Mouse (Mus musculus) liver, embryonic 15.5 days (tissue): Measurements from ENCODE around the gene Lrp6. TPM values are rescaled to one million over a fixed set of nuclear protein-coding genes. Genes with fewer than 3 reads are reported as not detected.

ENCODE experiments used
- ATAC-seq: fragments of 200-750 bp; cut with Nextera tagmentation; 2 replicates; pipeline ENCODE4 v1.8.0; 2017; ENCODE audit warnings: moderate number of reproducible peaks, mild to moderate bottlenecking, moderate library complexity; ENCODE audit not compliant: insufficient read depth
- H3K27ac ChIP-seq: fragments of 300-500 bp; sonication (generic); replicated peaks from 2 replicates; pipeline ENCODE4 v1.5.1; 2015; ENCODE audit warnings: mild to moderate bottlenecking, inconsistent platforms
- H3K27me3 ChIP-seq: fragments of 300-500 bp; sonication (generic); 2 replicates; pipeline ENCODE4 v1.6.1; 2015; ENCODE audit warnings: mild to moderate bottlenecking, inconsistent platforms
- H3K36me3 ChIP-seq: fragments of 300-500 bp; sonication (generic); replicated peaks from 2 replicates; pipeline ENCODE4 v1.6.1; 2015; ENCODE audit warnings: moderate library complexity, mild to moderate bottlenecking, inconsistent platforms
- H3K4me1 ChIP-seq: fragments of 300-500 bp; sonication (generic); replicated peaks from 2 replicates; pipeline ENCODE4 v1.6.1; 2015; ENCODE audit warnings: inconsistent platforms
- H3K4me2 ChIP-seq: fragments of 300-500 bp; sonication (generic); 2 replicates; pipeline ENCODE4 v1.6.1; 2015; ENCODE audit warnings: moderate library complexity, mild to moderate bottlenecking, inconsistent platforms
- H3K4me3 ChIP-seq: fragments of 300-500 bp; sonication (generic); replicated peaks from 2 replicates; pipeline ENCODE4 v1.5.1; 2015; ENCODE audit warnings: mild to moderate bottlenecking, inconsistent platforms
- H3K9ac ChIP-seq: fragments of 300-500 bp; sonication (generic); 2 replicates; pipeline ENCODE4 v1.6.1; 2015; ENCODE audit warnings: moderate library complexity, mild to moderate bottlenecking, inconsistent platforms
- H3K9me3 ChIP-seq: fragments of 300-500 bp; sonication (generic); replicated peaks from 2 replicates; pipeline ENCODE4 v1.6.1; 2016; ENCODE audit warnings: inconsistent platforms
- WGBS: fragments of 180-500 bp; shearing (Covaris S2); methylation state at CpG from one replicate; pipeline ENCODE4 v1.1.7; 2015; ENCODE audit warnings: mixed read lengths; ENCODE audit not compliant: insufficient replicate concordance; 5-methylcytosine and 5-hydroxymethylcytosine counted together
- polyA plus RNA-seq: library from polyadenylated mRNA; unstranded; fragments of >200 nt; fragmentation: Nextera tagmentation; extraction: Ambion mirVana; gene quantifications from 2 replicates; pipeline ENCODE4 v1.2.1, GENCODE M21; 2015

Lrp6 gene
- polyA plus RNA-seq, 1 experiment from 2014 or later, result 7.2 TPM

DNA sequence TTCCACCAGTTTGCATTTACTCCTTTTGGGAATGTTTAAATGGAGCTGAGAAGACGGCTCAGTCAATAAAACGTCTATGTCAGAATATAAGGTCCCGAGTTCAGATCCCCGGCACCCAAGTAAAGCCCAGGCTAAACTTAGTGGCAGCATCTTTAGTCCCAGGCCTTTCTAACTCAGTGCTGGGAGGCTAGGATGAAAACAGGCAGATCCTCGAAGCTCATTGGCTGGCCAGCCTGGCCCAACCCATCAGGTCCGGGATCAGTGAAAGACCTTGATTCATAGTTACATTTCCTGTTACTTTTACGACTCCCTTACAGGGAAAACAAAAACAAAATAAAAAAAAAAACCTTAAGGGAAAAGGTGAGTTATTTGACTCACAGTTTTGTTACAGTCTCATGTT lies 34.4 kb upstream of the Lrp6 start:
- ATAC-seq, result no peak
- Histone ChIP-seq H3K36me3 (no peaks in the 10 kb centered on the region), H3K4me1 (no peaks in the 10 kb centered on the region), H3K27me3 (no peaks in the 10 kb centered on the region), H3K4me2 (no peak overlapping the region), H3K9ac (no peak overlapping the region), H3K27ac (no peak overlapping the region), H3K4me3 (no peak overlapping the region), H3K9me3 (no peaks in the 10 kb centered on the region)
- 40% methylated on average over 7 of the region's 7 CpGs for WGBS

DNA sequence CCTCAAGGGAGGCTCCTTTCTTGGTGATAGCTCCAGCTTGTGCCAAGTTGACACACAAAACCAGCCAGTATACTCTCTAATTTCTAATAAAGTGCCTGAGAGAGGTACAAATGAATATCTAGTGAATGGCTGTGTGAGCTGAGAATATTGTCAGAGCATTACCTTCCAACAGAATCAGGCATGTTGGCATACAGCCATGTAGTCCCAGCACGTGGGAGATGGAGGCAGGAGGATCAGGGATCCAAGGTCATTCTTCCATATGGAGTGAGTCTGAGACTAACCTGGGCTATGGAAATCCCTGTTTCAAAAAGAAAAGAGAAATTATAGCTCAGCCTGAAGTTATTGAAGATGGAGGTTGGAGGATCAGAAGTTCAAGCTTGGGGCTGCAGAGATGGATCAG lies 32.5 kb upstream of the Lrp6 start:
- Histone ChIP-seq H3K36me3 (no peaks in the 10 kb centered on the region), H3K27me3 (no peaks in the 10 kb centered on the region), H3K4me3 (no peak overlapping the region), H3K4me1 (0 out of 2 replicates have a peak, but pooled peaks cover 4% of the 10 kb centered on the region), H3K9ac (no peak overlapping the region), H3K4me2 (no peak overlapping the region), H3K27ac (no peak overlapping the region), H3K9me3 (no peaks in the 10 kb centered on the region)
- WGBS, result 44% methylated on average over 1 of the region's 1 CpGs
- ATAC-seq, result no peak

DNA sequence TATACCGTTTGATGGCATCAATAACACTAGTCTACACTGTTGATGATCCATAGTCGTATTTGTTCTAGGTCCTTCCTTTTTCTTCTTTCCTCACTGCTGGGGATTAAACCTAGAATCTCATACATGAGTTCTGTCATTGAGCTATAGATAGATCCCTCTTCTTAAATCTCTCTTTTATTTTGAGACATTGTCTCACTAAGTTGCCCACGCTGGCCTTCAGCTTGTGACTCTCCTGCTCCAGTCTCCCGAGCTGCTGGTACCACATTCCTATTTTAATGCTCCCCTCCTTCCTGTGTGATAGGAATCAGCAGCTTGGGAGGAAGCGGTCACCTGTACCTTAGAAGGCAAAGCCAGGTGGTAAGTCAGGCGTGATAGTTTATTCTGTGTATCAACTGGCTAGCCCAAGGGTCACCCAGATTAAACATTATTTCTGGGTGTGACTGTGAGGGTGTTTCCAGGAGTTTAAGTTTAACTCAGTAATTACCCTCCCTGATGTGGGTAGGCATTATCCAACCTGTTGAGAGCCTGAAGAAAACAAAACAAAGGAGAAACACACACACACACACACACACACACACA lies 31.0 kb upstream of the Lrp6 start:
- Histone ChIP-seq H3K9me3 (no peaks in the 10 kb centered on the region), H3K4me1 (0 out of 2 replicates have a peak, but pooled peaks cover 4% of the 10 kb centered on the region), H3K4me3 (no peak overlapping the region), H3K36me3 (no peaks in the 10 kb centered on the region), H3K9ac (no peak overlapping the region), H3K4me2 (no peak overlapping the region), H3K27me3 (no peaks in the 10 kb centered on the region), H3K27ac (no peak overlapping the region)
- peak; percentile 35; the same call in 1 of the 2 replicates for ATAC-seq
- 60% methylated on average over 6 of the region's 6 CpGs for WGBS

DNA sequence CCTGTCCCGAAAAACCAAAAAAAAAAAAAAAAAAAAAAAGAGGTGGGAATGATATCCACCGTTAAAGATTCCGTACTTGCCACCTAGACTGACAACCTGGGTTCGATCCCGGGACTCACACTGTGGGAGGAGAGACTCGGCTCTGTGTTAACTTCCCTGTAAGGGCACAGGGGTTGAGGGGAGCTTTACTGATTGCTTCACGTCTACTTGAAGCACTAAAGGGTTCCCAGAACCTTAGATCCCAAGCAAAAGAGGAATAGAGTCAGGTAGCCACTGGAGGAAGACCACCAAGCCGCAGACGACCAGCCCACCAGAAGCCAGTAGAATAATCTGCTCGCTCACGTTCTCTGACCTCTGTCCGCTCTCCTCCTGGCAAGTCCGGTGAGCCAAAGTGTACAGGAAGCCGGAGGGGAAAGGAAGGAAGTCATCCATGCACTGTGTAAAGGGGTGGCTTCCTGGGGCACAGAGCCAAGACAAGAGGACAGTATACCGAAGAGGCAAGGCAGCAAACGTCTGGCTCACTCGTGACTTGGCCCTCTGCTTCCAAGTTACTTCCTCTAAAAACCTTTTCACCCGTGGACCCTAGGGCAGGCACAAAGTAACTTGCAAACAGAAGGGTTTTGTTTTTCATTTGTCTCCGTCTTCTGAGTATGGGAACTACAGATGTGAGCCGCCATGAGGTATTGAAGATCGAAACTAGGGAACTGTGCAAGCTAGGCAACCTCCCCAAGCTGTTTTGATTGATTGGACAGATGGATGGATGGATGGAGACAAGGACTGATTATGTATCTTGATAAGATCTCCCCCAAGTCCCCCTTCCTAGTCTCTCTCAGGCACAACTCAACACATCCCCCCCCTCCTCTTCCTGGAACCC lies 28.0 kb upstream of the Lrp6 start:
- Histone ChIP-seq H3K4me3 (no peak overlapping the region), H3K9me3 (no peaks in the 10 kb centered on the region), H3K9ac (no peak overlapping the region), H3K4me2 (peak overlapping the region; percentile 32), H3K27ac (no peak overlapping the region), H3K4me1 (0 out of 2 replicates have a peak, but pooled peaks cover 4% of the 10 kb centered on the region), H3K36me3 (no peaks in the 10 kb centered on the region), H3K27me3 (no peaks in the 10 kb centered on the region; the same call in 1 of the 2 replicates)
- 26% methylated on average over 21 of the region's 21 CpGs for WGBS
- ATAC-seq, result 0 out of 2 replicates have a peak, but pooled peaks have one; percentile 25

DNA sequence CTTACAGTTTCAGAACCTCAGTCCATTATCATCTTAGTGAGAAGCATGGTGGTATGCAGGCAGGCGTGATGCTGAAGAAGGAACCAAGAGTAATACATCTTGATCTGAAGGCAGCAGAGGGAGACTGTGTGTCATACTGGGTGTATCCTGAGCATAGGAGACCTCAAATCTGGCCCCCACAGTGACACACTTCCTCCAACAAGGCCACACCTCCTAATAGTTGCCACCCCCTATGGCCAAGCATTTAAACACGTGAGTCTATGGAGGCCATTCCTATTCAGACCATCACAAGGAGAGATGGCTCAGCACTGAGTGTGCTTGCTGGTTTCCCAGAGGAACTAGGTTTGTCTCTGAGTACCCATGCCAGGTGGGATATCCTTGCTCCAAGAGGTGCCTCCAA lies 24.8 kb upstream of the Lrp6 start:
- 56% methylated on average over 2 of the region's 2 CpGs for WGBS
- H3K4me2 ChIP-seq, result no peak overlapping the region
- no peaks in the 10 kb centered on the region; the same call in 1 of the 2 replicates for H3K27me3 ChIP-seq
- no peak for ATAC-seq
- H3K9ac ChIP-seq, result no peak overlapping the region
- no peak overlapping the region for H3K27ac ChIP-seq
- H3K36me3 ChIP-seq, result no peaks in the 10 kb centered on the region
- no peaks in the 10 kb centered on the region for H3K9me3 ChIP-seq
- H3K4me1 ChIP-seq, result 0 out of 2 replicates have a peak, but pooled peaks cover 4% of the 10 kb centered on the region
- H3K4me3 ChIP-seq, result no peak overlapping the region

DNA sequence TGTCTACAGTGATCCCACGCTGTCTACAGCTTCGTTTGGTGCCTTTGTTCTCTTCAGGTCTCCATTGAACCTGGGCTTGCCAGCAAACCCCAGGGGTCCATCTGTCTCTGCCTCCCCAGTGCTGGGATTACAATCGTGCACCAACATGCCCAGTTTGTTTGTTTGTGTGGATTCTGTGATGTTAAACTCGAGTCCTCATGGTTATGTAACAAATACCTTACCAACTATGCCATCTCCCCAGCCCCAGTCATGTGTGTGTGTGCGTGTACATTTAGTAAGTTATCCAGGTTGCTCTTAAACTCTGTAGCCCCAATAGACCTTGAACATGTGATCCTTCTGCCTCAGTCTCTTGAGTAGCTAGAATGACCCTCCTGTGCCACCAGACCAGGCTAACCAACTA lies 19.5 kb upstream of the Lrp6 start:
- WGBS, result 61% methylated on average over 5 of the region's 5 CpGs
- no peak overlapping the region for H3K27ac ChIP-seq
- H3K4me3 ChIP-seq, result no peak overlapping the region
- no peaks in the 10 kb centered on the region for H3K4me1 ChIP-seq
- no peaks in the 10 kb centered on the region for H3K9me3 ChIP-seq
- H3K9ac ChIP-seq, result no peak overlapping the region
- no peak for ATAC-seq
- H3K4me2 ChIP-seq, result no peak overlapping the region
- H3K27me3 ChIP-seq, result peaks cover 5% of the 10 kb centered on the region; the same call in 1 of the 2 replicates
- no peaks in the 10 kb centered on the region for H3K36me3 ChIP-seq

DNA sequence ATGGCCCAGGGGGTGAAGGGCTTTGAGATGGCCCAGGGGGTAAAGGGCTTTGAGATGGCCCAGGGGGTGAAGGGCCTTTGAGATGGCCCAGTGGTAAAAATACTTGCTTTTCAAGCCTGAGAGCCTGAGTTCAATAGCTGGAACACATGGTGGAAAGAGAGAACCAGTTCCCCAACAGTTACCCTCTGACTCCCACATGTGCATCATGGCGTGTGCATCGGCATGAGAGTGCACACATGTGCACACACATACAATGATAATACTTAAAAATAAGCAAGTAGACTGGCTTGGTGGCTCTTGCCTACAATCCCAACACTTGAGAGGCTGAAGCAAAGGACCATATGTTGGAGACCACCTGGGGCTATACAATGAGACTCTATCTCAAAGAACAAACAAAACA lies 17.9 kb upstream of the Lrp6 start:
- Histone ChIP-seq H3K27ac (no peak overlapping the region), H3K4me3 (no peak overlapping the region), H3K4me1 (no peaks in the 10 kb centered on the region), H3K9me3 (no peaks in the 10 kb centered on the region), H3K4me2 (no peak overlapping the region), H3K9ac (no peak overlapping the region), H3K36me3 (no peaks in the 10 kb centered on the region), H3K27me3 (0 out of 2 replicates have a peak, but pooled peaks cover 5% of the 10 kb centered on the region)
- WGBS, result 80% methylated on average over 2 of the region's 2 CpGs
- ATAC-seq, result no peak

DNA sequence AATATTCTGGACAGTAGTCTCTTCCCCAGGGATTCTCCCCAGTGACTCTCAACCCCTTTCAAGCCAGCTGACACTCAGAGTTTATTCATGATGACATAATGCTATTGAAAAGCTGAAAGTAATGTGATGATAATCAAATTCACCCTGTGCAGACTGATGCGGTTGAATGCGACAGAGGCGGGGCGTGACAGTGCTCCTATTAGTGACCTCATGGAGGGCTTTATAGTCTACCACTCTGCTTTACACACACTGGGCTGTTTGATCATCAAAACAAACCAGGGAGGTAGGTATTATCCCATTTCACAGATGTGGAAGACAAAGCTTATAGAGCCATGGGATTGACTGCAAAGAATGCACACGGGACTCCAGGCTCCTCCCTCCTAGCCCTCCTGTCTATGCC lies 15.3 kb upstream of the Lrp6 start:
- H3K27ac ChIP-seq, result no peak overlapping the region
- no peak overlapping the region for H3K9ac ChIP-seq
- no peaks in the 10 kb centered on the region for H3K36me3 ChIP-seq
- WGBS, result 76% methylated on average over 5 of the region's 5 CpGs
- H3K9me3 ChIP-seq, result no peaks in the 10 kb centered on the region
- 0 out of 2 replicates have a peak, but pooled peaks cover 5% of the 10 kb centered on the region for H3K27me3 ChIP-seq
- no peak for ATAC-seq
- H3K4me3 ChIP-seq, result no peak overlapping the region
- H3K4me2 ChIP-seq, result no peak overlapping the region
- H3K4me1 ChIP-seq, result no peaks in the 10 kb centered on the region

DNA sequence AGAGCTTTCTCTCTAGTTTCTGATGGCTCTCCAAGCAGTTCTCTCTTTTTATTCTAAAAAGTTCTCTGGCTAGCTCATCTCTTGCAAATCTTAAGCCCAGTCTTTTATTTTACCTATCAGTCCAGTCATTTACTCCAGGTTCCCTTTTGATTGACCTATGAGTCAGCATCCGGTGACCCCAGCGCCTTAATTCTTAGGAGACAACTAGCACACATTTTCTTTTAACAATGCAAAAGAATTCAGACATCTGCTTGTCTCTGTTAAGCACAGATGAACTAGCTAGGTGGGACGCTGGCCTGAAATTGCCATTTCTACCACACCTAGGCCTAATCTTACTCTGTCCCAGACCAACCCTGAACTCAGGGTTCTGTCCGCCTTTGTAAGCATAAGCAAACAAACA lies 12.7 kb upstream of the Lrp6 start:
- Histone ChIP-seq H3K9me3 (no peaks in the 10 kb centered on the region), H3K27ac (no peak overlapping the region), H3K4me2 (no peak overlapping the region), H3K9ac (no peak overlapping the region), H3K27me3 (0 out of 2 replicates have a peak, but pooled peaks cover 16% of the 10 kb centered on the region), H3K4me1 (no peaks in the 10 kb centered on the region), H3K4me3 (no peak overlapping the region), H3K36me3 (no peaks in the 10 kb centered on the region)
- 69% methylated on average over 4 of the region's 4 CpGs for WGBS
- ATAC-seq, result no peak

DNA sequence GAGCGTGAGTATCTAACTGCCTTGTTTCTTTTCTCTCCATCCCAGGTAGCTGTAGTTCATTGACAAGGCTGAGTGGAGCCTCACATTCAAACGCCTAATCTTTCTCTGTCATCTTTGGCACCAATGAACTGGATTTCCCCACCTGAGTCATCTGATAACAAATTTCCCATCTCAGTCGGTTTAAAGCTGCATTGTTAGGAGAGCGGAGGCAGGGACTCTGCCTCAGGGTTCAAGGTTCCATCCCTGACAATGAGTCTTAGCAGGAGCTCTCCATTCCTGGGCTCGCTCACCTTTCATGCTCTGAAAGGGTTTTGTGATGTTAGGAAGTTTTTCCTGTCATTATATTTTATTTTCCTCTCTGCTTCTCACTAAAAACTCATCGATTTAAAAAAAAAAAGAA lies 11.3 kb upstream of the Lrp6 start:
- no peak overlapping the region for H3K4me3 ChIP-seq
- no peak for ATAC-seq
- no peak overlapping the region for H3K4me2 ChIP-seq
- no peaks in the 10 kb centered on the region for H3K36me3 ChIP-seq
- no peaks in the 10 kb centered on the region for H3K9me3 ChIP-seq
- H3K27me3 ChIP-seq, result 0 out of 2 replicates have a peak, but pooled peaks cover 16% of the 10 kb centered on the region
- no peaks in the 10 kb centered on the region for H3K4me1 ChIP-seq
- H3K9ac ChIP-seq, result no peak overlapping the region
- H3K27ac ChIP-seq, result no peak overlapping the region
- WGBS, result 51% methylated on average over 6 of the region's 6 CpGs

DNA sequence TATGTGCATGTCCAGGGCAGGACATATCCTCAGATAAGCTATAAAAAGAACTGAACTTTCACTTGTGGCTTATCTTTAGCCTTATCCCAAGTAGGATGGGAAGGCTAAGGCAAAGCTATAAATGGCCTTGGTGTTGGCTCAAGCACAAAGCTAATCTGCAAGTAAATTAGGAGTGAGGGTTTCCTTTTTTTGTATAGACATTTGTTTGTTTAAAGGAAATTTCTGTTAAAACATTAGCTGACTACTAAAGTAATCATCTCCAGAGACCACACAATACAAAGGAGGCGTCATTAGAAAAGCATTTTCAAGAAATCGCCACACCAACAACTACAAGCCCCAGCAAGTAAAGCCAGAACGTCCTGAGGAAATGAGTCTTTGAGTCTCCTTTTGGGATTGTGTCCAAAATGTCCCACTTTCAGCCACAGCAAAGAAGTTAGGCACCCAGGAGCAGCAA lies 8.6 kb upstream of the Lrp6 start:
- Histone ChIP-seq H3K9me3 (no peaks in the 10 kb centered on the region), H3K36me3 (no peaks in the 10 kb centered on the region), H3K27me3 (0 out of 2 replicates have a peak, but pooled peaks cover 11% of the 10 kb centered on the region), H3K4me2 (no peak overlapping the region), H3K4me1 (no peaks in the 10 kb centered on the region), H3K27ac (no peak overlapping the region), H3K9ac (no peak overlapping the region), H3K4me3 (no peak overlapping the region)
- 45% methylated on average over 3 of the region's 3 CpGs for WGBS
- no peak for ATAC-seq
